Mouse (Mus musculus): ENCODE results near the gene Rps6ka5.

The Rps6ka5 gene

DNA sequence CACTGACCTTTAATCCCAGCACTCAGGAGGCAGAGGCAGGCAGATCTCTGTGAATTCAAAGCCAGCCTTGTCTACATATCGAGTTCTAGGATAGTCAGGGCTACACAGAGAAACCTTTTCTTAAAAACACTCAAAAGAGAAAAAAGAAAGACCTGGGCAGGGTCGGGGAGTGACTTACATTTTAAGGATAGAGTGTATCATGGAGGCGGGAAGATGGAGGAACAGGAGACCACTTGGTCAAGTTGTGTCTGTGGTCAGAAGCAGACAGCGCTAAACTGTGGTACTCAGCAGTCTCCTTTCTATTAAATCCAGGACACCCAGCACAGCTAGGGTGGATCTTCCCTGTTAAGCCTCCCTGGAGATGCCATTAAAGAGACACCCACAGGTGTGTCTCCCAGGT, at the start of gene Rps6ka5:
Rps6ka5 (minus strand) TSS at position 333 of the 400 bp plus-strand sequence.
- DNase-seq (ENCODE audit: low read depth, low spot score) = no peak

GRCm38 (mm10) chr12:100775911-100776581, 49.3 kb upstream of the Rps6ka5 start:
- DNase-seq (ENCODE audit: low read depth, low spot score) = no peak

DNA sequence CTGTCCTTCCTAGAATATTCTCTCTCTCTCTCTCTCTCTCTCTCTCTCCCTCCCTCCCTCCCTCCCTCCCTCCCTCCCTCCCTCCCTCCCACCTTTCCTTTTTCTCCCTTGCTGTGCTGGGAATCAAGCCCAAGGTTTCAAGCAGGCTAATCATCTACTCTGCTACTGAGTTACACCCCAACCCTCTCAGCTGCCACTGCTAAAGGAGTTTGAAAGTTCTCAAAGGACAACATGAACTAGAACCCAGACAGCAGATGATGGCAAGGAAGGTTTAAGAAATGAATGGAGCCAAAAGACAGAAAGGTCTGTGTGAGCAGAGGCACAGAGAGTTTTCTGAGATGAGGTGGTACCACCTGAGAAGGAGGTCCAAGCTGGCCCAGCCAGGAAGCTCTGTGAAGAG, 48.5 kb upstream of the Rps6ka5 start:
- no peak for DNase-seq (ENCODE audit: low read depth, low spot score)

GRCm38 (mm10) chr12:100774756-100775155, 48.0 kb upstream of the Rps6ka5 start:
- DNase-seq (ENCODE audit: low read depth, low spot score) = no peak

DNA sequence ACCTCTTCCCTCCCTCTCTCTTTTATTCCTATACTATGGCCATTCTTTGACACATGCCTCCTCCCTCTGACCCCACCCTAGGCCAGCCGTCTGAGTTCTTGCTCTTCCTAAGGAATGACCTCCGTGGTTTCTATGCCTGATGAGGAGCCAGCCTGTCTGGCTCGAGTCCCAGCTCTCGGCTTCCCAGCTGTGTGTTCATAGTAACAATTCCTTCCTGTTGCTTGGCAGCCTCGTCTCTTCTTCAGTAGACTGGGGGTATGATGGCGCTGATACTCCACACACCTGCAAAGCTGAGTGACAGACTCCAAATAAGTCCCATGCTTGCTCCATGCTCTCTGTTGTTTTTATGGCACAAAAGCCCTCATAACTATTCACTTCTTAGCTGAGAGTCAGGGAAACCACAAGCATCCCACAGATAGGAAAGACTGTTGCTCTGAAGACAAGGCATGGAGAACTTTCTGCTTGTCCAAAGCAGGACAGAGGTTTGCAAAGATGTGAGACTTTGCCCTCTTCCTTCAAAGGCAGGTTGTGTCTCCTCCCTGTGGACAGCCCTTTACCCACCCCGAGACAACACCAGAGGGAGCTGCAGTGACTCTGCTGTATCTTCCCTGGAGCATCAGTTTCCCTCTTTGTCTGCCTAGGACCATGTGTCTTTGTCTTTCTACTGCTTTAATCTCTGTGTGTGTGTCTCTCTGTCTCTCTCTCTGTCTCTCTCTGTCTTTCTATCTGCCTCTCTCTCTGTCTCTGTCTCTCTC, 45.6 kb upstream of the Rps6ka5 start:
- no peak for DNase-seq (ENCODE audit: low read depth, low spot score)

DNA sequence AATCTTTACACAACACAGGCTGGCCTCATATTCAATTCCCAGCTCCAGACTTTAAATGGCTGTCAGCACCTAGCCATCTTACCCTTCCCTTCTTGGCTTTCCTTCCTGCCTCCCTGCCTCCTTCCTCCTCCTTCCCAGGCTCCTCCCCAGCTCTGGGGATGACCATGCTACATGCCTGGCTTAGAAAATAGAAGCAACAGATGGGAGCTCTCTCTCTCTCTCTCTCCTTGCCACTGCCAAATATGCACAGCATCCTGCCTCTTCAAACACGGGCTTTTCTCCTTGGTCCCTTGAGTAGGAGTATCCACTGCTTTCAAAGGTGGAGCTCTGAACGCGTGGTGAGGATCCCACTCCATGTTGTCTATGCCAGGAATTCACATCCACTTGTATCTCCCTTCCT, 44.0 kb upstream of the Rps6ka5 start:
- no peak for DNase-seq (ENCODE audit: low read depth, low spot score)

DNA sequence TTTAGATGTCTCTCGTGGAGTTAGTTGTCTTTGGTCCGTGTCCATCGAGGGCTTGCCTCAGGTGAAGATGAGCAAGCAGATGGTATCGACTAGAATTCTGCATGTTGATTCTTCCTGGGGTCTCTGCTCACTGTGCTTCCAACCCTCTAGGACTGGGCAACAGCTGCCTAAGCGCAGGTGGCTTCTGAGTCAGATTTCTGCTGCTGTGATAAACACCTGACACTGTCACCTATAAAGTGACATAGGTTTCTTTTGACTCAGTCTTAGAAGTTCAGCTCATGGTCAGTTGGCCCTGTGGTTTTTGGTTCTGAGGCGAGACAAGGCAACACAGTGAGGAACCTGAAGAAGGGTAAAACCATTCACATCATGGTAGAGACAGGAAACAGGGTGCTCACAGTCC, 43.1 kb upstream of the Rps6ka5 start:
- DNase-seq (ENCODE audit: low read depth, low spot score) = no peak

- no peak for DNase-seq (ENCODE audit: low read depth, low spot score)
Observed at GRCm38 (mm10) chr12:100764329-100765018, 37.7 kb upstream of the Rps6ka5 start.

DNA sequence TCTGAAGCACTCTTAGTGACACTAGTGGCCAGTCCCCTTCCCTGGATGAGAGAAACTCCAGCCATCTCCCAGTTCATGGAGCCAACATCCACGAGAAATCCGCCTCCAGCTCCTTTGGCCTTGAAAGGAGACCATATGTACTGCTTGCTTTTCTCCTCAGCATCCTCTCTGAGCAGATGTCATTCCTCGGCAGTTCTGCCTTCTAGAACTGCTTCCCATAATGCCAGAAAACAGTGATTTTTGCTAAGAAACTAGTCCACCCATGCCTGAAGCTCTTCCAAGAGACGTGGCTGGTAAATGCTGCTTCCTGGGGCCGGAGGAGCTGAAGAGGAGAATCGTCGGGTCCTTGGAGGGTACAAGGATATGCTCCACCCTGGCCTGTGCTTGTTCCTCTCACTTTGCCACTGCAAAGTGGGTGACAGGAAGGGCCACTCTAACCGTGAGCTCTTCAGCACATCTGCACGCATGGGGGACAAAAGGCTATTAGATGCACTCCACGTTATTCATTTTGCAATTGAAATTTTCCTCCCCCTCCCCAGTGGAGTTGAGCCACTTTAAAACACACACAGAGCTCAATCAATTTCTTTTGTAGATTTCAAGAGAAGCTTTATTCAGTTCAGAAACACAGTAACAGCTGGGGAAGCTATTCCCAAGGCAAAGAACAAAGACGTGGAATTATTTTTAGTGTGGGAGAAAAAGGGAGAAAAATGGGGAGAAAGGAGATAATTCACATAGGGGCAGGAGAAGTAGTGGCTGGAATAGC, 36.1 kb upstream of the Rps6ka5 start:
- no peak for DNase-seq (ENCODE audit: low read depth, low spot score)

DNA sequence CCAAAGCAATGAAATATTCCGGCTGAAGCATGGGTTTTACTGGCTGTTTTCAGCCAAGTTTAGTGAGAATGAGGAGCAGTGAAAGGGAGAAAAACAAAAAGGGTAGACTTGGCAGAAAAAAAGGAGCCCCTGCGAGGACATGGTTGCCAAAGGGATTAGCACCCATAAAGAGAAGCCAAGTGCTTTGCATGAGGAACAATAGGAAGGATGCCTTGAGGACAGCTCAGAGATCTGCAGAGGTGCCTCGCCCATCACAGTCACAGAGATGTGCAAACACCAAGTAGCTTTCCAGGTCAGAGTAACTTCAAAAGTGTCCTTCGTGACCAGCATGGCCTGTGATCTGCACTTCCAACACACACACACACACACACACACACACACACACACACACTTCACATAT, 30.6 kb upstream of the Rps6ka5 start:
- no peak for DNase-seq (ENCODE audit: low read depth, low spot score)

DNA sequence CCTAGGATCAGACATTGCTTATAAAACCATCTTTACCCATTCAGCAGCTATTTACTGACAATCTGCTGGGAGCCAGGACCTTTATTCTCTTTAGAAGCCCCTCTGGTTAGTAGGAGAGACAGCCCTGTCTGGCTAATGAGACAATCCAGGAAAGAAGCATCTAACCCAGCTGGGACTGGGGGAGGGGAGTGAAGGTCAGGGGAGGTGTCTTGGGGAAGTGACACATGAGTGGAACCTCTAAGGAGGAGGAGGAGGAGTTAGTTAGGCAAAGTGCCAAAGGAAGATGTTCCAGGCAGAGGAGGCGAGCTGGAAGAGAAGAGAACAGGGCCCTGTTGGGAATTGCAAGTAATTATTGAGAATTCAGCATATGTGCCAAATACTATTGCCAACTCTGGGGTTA, 26.9 kb upstream of the Rps6ka5 start:
- DNase-seq (ENCODE audit: low read depth, low spot score) = peak; percentile 10

DNA sequence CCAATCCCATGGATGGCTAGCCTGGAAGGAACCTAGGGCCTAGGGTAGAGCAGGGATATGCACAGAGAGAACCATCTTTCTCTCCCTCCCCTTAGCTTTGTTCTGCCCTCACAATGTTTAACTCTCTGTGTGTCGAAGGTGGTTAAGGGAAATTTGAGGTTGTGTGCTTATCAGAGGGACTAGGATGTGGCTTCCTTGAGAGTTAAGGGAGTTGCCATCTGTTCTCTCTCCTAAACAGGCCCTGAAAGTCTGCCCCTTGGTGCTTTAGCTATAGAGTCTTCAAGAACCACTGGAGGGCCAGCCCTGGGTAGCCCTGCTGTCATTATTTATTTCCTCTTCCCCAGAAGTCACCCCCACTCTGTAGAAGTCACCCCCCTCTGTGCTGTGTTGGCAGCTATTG, 26.2 kb upstream of the Rps6ka5 start:
- no peak for DNase-seq (ENCODE audit: low read depth, low spot score)

GRCm38 (mm10) chr12:100742468-100742867, 15.7 kb upstream of the Rps6ka5 start:
- DNase-seq (ENCODE audit: low read depth, low spot score) = no peak

DNA sequence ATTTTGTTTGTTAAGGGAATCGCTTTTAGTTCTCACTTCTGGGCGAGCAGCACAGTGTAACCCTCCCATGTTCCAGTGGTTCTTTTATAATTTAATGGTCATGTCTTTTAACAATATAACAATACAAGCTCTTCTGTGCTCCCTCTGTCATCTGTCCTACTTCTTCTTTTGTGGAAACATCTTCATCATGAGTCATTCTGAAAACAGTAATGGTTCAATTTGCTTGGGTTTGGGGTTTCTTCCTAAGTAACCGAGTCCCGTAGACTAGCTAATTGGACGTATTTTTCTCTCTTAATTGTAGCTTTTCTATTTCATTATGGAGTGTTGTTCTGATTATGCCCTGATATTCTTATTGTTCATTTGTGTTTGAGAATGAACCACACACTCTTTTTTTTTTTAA, 13.5 kb upstream of the Rps6ka5 start:
- DNase-seq (ENCODE audit: low read depth, low spot score) = no peak

DNA sequence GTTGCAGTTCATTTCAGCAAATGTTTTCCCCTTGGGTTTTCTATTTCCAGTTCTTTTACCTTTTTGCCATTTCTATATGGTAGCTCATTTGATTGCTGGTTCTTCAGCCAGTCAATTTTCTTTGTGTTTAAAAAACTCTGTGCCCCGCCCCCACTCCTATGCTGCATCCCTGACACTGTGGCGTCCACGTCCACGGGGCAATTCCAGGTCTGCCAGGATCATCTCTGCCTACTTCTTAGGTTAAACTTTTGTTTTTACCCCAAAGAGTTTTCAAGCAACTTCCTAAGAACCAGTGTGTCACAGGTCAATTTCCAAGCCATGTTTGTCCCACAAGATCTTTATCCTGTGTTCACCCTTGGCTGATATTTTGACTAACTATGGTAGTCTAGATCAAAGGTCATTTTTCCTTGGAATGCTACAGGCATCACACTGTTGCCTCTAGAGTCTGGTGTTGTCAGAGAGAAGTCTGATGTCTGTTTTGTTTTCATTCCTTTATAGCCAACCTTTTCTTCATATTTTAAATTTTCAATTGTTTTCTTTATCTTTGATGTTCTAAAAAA, 12.3 kb upstream of the Rps6ka5 start:
- no peak for DNase-seq (ENCODE audit: low read depth, low spot score)

- DNase-seq (ENCODE audit: low read depth, low spot score) = no peak
Observed at GRCm38 (mm10) chr12:100738498-100738897, 11.7 kb upstream of the Rps6ka5 start.

- DNase-seq (ENCODE audit: low read depth, low spot score) = no peak
Observed at GRCm38 (mm10) chr12:100735581-100735980, 8.8 kb upstream of the Rps6ka5 start.

DNA sequence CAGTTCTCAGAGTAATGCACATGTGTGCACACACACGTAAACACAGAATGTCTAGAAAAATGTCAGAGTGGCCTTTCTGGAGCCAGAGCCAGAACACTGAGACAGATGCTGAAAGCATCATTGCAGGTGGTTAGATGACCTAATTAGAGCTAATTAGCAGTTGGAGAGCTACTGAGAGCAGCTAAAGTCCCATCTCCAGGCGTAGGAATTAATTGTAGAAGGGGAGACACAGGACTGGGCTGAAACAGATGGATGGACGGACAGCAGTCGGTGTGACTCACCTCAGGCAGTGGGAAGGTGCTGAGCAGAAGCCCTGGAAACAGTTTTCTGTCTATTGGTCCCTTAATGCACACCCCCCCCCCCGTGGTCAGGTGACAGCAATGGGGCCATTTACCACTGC, 8.4 kb upstream of the Rps6ka5 start:
- DNase-seq (ENCODE audit: low read depth, low spot score) = no peak

GRCm38 (mm10) chr12:100728646-100729485, 2.1 kb upstream of the Rps6ka5 start:
- DNase-seq (ENCODE audit: low read depth, low spot score) = no peak

- no peak for DNase-seq (ENCODE audit: low read depth, low spot score)
Observed at GRCm38 (mm10) chr12:100727891-100728290, 1.1 kb upstream of the Rps6ka5 start.

DNA sequence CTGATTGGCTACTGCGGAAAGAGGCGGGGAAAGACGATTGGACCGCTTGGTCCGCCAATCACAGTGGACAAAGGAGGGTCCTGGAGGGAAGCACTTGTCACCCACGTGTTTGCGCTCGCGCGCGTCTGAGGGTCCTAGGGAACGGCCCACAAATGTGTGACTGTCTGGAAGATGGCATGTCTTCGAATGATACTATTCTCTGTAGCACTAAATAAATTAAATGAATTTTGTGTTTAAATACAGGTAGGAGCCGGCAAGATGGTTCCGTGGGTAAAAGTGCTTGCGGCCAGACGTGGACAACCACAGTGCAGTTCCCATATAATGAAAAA, 1.4 kb downstream of the Rps6ka5 start:
- DNase-seq (ENCODE audit: low read depth, low spot score) = no peak
